Mouse (Mus musculus) small intestine, adult 2 months (tissue): Measurements from ENCODE around the gene Nuf2.
"Not testable (repeated sequence)": the region's sequence is repeated elsewhere in the genome, so short reads cannot be mapped to it uniquely, and the experiment has no call there.

Experiments used
- CTCF ChIP-seq: fragments of 200-500 bp; IDR thresholded peaks from 2 replicates; pipeline ENCODE4 v1.5.1; 2012; ENCODE audit warnings: low read depth, mild to moderate bottlenecking, control low read depth, inconsistent platforms, low read length, moderate library complexity, mixed read lengths; ENCODE audit not compliant: insufficient replicate concordance, insufficient read length; ENCODE audit errors: extremely low read depth
- POLR2A ChIP-seq: fragments of 200-500 bp; IDR thresholded peaks from 2 replicates; pipeline ENCODE4 v1.6.1; 2012; ENCODE audit warnings: low read depth, mild to moderate bottlenecking, control low read depth, inconsistent platforms, low read length, moderate library complexity

DNA sequence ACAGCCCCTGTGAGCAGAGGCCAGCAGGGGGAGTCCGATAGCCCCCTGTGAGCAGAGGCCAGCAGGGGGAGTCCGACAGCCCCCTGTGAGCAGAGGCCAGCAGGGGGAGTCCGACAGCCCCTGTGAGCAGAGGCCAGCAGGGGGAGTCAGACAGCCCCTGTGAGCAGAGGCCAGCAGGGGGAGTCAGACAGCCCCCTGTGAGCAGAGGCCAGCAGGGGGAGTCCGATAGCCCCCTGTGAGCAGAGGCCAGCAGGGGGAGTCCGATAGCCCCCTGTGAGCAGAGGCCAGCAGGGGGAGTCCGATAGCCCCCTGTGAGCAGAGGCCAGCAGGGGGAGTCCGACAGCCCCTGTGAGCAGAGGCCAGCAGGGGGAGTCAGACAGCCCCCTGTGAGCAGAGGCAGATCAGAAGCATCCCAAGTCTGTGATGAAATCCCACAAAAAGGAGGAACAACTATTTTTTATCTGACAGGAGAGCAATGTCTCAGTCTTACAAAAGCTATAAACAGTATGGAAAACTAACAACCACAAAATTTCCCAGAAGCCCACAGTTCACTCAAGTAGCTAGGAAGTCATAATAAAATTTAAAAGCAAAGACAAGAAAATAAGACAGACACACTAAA lies 13.3 kb downstream of the Nuf2 start:
- not testable (repeated sequence) for TF ChIP-seq CTCF, POLR2A
